Mouse (Mus musculus) neural tube, embryonic 12.5 days (tissue): ENCODE measurements at regions not wholly inside any gene's neighbourhood (a gene's known extent, or its start where the extent isn't known, plus 50 kb on each side); places are given as distances from the start of the nearest gene placed in this dataset.
A peak's percentile ranks its signal among the peaks of the same experiment; 100 is the strongest.
"Not testable (repeated sequence)": the region's sequence is repeated elsewhere in the genome, so short reads cannot be mapped to it uniquely, and the experiment has no call there.

Experiments
- ATAC-seq: fragments of 200-750 bp; cut with Nextera tagmentation; 2 replicates; pipeline ENCODE4 v1.8.0; 2017; ENCODE audit warnings: low read depth, mild to moderate bottlenecking, moderate TSS enrichment, moderate library complexity; ENCODE audit not compliant: low FRiP score
- H3K27ac ChIP-seq: fragments of 300-500 bp; sonication (generic); 2 replicates; pipeline ENCODE4 v1.5.1; 2016
- H3K27me3 ChIP-seq: fragments of 300-500 bp; sonication (generic); replicated peaks from 2 replicates; pipeline ENCODE4 v1.6.1; 2016; ENCODE audit warnings: mild to moderate bottlenecking
- H3K36me3 ChIP-seq: fragments of 300-500 bp; sonication (generic); 2 replicates; pipeline ENCODE4 v1.6.1; 2016; ENCODE audit warnings: mild to moderate bottlenecking
- H3K4me1 ChIP-seq: fragments of 300-500 bp; sonication (generic); 2 replicates; pipeline ENCODE4 v1.6.1; 2016
- H3K4me2 ChIP-seq: fragments of 300-500 bp; sonication (generic); replicated peaks from 2 replicates; pipeline ENCODE4 v1.6.1; 2016; ENCODE audit warnings: mild to moderate bottlenecking
- H3K4me3 ChIP-seq: fragments of 300-500 bp; sonication (generic); 2 replicates; pipeline ENCODE4 v1.5.1; 2016
- H3K9ac ChIP-seq: fragments of 300-500 bp; sonication (generic); 2 replicates; pipeline ENCODE4 v1.6.1; 2016; ENCODE audit warnings: mild to moderate bottlenecking
- H3K9me3 ChIP-seq: fragments of 300-500 bp; sonication (generic); 2 replicates; pipeline ENCODE4 v1.6.1; 2016; ENCODE audit warnings: mild to moderate bottlenecking
- WGBS: fragments of 180-500 bp; shearing (Covaris S2); methylation state at CpG from one replicate; pipeline ENCODE4 v1.1.7; 2016; 5-methylcytosine and 5-hydroxymethylcytosine counted together

GRCm38 (mm10) chr5:97289401-97290165 lies 102.6 kb downstream of the Naa11 start:
- Histone ChIP-seq H3K27ac (no peak overlapping the region), H3K4me1 (no peaks in the 10 kb centered on the region)

DNA sequence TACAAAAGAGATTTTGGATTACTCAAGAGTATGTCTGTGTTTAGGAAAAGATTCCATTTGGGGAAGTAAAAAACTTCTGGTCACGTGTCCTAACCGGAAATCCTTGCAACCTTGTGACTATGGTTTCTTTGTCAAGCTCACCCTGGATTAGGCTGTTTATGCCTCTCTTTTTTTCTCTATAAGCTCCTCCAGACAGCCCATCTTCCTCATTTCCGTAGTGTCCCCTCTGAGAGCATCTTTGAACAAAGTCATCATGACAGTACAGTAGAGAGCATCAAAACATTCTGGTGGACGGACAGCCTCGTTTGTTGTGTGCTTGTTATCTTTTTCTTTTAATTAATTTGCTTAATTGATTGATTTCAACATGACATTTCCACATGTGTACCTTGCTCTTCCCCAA lies 112.7 kb downstream of the Naa11 start:
- Histone ChIP-seq H3K4me2 (no peak overlapping the region), H3K4me3 (no peak overlapping the region), H3K36me3 (no peaks in the 10 kb centered on the region), H3K9ac (no peak overlapping the region), H3K27ac (no peak overlapping the region), H3K27me3 (no peaks in the 10 kb centered on the region), H3K9me3 (no peaks in the 10 kb centered on the region), H3K4me1 (no peaks in the 10 kb centered on the region)
- ATAC-seq, result no peak
- 83% methylated on average over 5 of the region's 5 CpGs for WGBS

More at GRCm38 (mm10) chr5:97289401-97290165, 102.6 kb downstream of the Naa11 start:
- no peak overlapping the region for H3K4me2 ChIP-seq
- H3K27me3 ChIP-seq, result no peaks in the 10 kb centered on the region
- 56% methylated on average over 8 of the region's 8 CpGs for WGBS
- H3K36me3 ChIP-seq, result no peaks in the 10 kb centered on the region
- H3K9me3 ChIP-seq, result no peaks in the 10 kb centered on the region
- no peak overlapping the region for H3K9ac ChIP-seq
- no peak for ATAC-seq
- H3K4me3 ChIP-seq, result no peak overlapping the region

DNA sequence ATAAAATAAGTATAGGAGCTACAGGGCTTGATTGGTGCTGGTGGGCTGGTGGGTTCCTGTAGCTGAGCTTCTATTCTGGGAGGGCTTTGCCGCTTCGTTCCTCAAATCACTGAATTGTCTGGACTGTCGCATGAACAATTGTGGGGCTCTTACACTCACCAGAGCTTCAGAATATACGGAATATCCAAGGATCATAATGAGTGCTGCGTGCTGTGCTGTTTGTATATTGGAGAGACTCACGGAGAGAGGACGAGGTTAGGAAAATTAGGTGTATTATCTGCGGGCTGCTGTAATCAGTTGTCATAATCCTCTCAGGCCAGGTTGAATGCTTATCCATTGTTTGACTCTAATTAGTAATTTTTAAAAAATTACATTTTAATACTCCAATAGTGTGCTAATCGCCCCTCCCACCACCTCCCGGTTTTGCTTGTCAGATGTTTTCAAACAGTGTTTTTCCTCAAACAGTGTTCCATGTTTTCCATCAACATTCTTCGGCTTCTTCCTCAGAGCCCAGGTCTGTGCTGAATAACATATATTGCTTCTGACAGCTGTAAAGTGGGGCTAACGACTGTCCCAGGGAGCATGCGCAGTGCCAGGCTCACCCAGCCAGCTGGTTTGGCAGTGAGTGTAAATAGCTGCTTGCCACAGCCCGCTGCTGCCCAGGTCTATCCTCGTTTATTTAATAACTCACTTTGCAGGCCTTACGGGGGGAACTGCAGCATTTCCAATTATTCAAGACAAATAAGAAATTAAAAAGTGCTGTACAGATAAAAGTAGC lies 114.2 kb downstream of the Naa11 start:
- ATAC-seq, result no peak

DNA sequence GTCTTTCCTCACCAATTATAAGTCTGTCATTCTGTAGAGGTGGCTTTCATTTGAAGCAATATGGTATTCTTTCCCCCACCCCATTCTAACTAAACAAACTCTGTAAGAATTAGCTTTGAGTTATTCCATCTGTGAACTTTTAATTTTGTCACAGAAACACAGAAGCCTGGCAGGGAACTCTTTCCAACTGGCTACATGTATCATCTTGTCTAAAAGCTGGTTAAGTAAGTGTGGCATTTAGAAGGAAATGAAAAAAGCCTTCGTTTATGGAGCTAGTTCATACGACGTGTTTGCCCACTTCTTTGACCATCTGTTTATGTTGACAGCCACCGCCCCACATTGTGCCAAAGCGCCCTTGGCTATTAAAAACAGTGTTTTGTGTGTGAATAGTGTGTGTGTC lies 115.5 kb downstream of the Naa11 start:
- no peaks in the 10 kb centered on the region for H3K36me3 ChIP-seq
- H3K27me3 ChIP-seq, result no peaks in the 10 kb centered on the region
- no peak overlapping the region for H3K4me3 ChIP-seq
- H3K4me1 ChIP-seq, result no peaks in the 10 kb centered on the region
- H3K27ac ChIP-seq, result no peak overlapping the region
- no peak for ATAC-seq
- H3K9me3 ChIP-seq, result no peaks in the 10 kb centered on the region
- 80% methylated on average over 5 of the region's 5 CpGs for WGBS
- H3K4me2 ChIP-seq, result no peak overlapping the region
- no peak overlapping the region for H3K9ac ChIP-seq

More for the DNA sequence above, 114.2 kb downstream of the Naa11 start:
- Histone ChIP-seq H3K9me3 (no peaks in the 10 kb centered on the region), H3K4me2 (no peak overlapping the region), H3K36me3 (no peaks in the 10 kb centered on the region), H3K4me3 (no peak overlapping the region), H3K27me3 (no peaks in the 10 kb centered on the region), H3K9ac (no peak overlapping the region), H3K4me1 (no peaks in the 10 kb centered on the region), H3K27ac (no peak overlapping the region)
- 82% methylated on average over 16 of the region's 16 CpGs for WGBS

GRCm38 (mm10) chr5:97264666-97265065 lies 127.5 kb downstream of the Naa11 start:
- not testable (repeated sequence) for H3K36me3 ChIP-seq, H3K4me2 ChIP-seq, H3K4me3 ChIP-seq, H3K9ac ChIP-seq, H3K27me3 ChIP-seq, H3K4me1 ChIP-seq, H3K27ac ChIP-seq, ATAC-seq, H3K9me3 ChIP-seq
- 92% methylated on average over 12 of the region's 12 CpGs for WGBS

DNA sequence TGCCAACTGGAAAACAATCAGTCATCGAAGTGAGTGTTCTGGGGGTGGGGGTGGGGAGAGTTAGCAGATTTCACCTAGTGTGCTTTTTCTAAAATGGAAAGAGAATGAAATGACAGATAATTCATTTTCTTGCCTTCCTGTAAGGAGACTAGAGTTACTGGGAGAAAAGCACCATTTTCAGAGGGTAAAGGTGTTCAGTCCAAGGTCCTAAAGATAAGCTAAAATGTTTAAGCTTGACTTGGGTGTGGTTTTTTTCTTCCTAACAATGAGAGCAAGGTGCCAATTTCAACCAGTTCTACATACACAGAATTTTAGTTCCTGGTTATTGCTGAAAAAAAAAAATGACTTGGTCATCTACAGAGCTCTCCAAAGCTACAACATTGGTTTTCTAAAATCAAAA lies 135.1 kb downstream of the Naa11 start:
- no peak overlapping the region for H3K4me2 ChIP-seq
- H3K4me3 ChIP-seq, result no peak overlapping the region
- no peaks in the 10 kb centered on the region for H3K9me3 ChIP-seq
- H3K27ac ChIP-seq, result no peak overlapping the region
- H3K36me3 ChIP-seq, result no peaks in the 10 kb centered on the region
- no peaks in the 10 kb centered on the region for H3K27me3 ChIP-seq
- H3K9ac ChIP-seq, result no peak overlapping the region
- no peaks in the 10 kb centered on the region for H3K4me1 ChIP-seq
- no peak for ATAC-seq
- 86% methylated on average over 1 of the region's 1 CpGs for WGBS

- 46% methylated on average over 7 of the region's 7 CpGs for WGBS
- Histone ChIP-seq H3K4me3 (no peak overlapping the region), H3K4me1 (no peaks in the 10 kb centered on the region), H3K36me3 (no peaks in the 10 kb centered on the region), H3K9ac (no peak overlapping the region), H3K4me2 (no peak overlapping the region), H3K27ac (no peak overlapping the region), H3K27me3 (no peaks in the 10 kb centered on the region), H3K9me3 (no peaks in the 10 kb centered on the region)
- peak; percentile 48; the same call in 1 of the 2 replicates for ATAC-seq
Observed at GRCm38 (mm10) chr5:97256445-97257060, 135.6 kb downstream of the Naa11 start.

DNA sequence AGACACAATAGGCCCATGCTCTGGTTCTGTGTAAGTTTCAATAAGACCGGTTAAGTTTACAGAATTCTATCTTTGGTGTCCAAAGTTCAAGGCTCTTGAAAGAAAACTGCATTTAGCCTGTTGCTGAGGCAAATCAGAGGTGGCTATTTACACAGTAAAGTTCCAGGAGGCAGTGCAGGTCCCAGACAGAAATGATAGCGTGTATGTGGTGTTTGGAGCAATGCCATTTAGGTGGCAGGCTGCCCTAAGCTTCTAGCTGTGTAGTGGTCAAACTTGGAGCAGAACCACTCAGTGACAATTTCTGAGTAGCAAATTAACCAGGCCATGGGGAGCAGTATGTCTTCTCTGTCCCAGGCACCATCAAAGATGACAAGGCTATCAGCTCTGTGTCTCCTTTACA lies 125.5 kb upstream of the Paqr3 start:
- WGBS, result 90% methylated on average over 2 of the region's 2 CpGs
- Histone ChIP-seq H3K27ac (no peak overlapping the region), H3K9ac (no peak overlapping the region), H3K36me3 (no peaks in the 10 kb centered on the region), H3K4me2 (no peak overlapping the region), H3K27me3 (no peaks in the 10 kb centered on the region), H3K4me3 (no peak overlapping the region), H3K4me1 (no peaks in the 10 kb centered on the region), H3K9me3 (no peaks in the 10 kb centered on the region)
- ATAC-seq, result no peak

GRCm38 (mm10) chr5:97226425-97226824 lies 115.0 kb upstream of the Paqr3 start:
- H3K9me3 ChIP-seq, result 0 out of 2 replicates have a peak, but pooled peaks cover 3% of the 10 kb centered on the region
- H3K4me2 ChIP-seq, result no peak overlapping the region
- H3K4me3 ChIP-seq, result no peak overlapping the region
- WGBS, result 37% methylated on average over 2 of the region's 2 CpGs
- no peak for ATAC-seq
- no peaks in the 10 kb centered on the region for H3K36me3 ChIP-seq
- no peaks in the 10 kb centered on the region for H3K27me3 ChIP-seq
- H3K4me1 ChIP-seq, result peaks cover 10% of the 10 kb centered on the region
- H3K9ac ChIP-seq, result no peak overlapping the region
- H3K27ac ChIP-seq, result no peak overlapping the region

GRCm38 (mm10) chr5:97223238-97223857 lies 112.0 kb upstream of the Paqr3 start:
- Histone ChIP-seq H3K9ac (peak overlapping the region; percentile 33; the same call in 1 of the 2 replicates), H3K4me2 (peak overlapping the region; percentile 51), H3K4me1 (peaks cover 10% of the 10 kb centered on the region), H3K27me3 (no peaks in the 10 kb centered on the region), H3K4me3 (peak overlapping the region; percentile 15; the same call in 1 of the 2 replicates), H3K36me3 (no peaks in the 10 kb centered on the region), H3K27ac (no peak overlapping the region), H3K9me3 (0 out of 2 replicates have a peak, but pooled peaks cover 3% of the 10 kb centered on the region)
- peak; percentile 49 for ATAC-seq
- 51% methylated on average over 12 of the region's 12 CpGs for WGBS

- Histone ChIP-seq H3K4me3 (peak overlapping the region; percentile 15; the same call in 1 of the 2 replicates), H3K9ac (peak overlapping the region; percentile 33; the same call in 1 of the 2 replicates), H3K27ac (no peak overlapping the region), H3K9me3 (0 out of 2 replicates have a peak, but pooled peaks cover 3% of the 10 kb centered on the region), H3K4me1 (peaks cover 10% of the 10 kb centered on the region), H3K27me3 (no peaks in the 10 kb centered on the region), H3K4me2 (peak overlapping the region; percentile 51), H3K36me3 (no peaks in the 10 kb centered on the region)
- peak; percentile 73 for ATAC-seq
- 33% methylated on average over 12 of the region's 12 CpGs for WGBS
Observed at GRCm38 (mm10) chr5:97222489-97223237, 111.3 kb upstream of the Paqr3 start.
